Mouse (Mus musculus): ENCODE data around the gene Tmem131.
A peak's percentile ranks its signal among the peaks of the same experiment; 100 is the strongest.

Gene Tmem131

DNA sequence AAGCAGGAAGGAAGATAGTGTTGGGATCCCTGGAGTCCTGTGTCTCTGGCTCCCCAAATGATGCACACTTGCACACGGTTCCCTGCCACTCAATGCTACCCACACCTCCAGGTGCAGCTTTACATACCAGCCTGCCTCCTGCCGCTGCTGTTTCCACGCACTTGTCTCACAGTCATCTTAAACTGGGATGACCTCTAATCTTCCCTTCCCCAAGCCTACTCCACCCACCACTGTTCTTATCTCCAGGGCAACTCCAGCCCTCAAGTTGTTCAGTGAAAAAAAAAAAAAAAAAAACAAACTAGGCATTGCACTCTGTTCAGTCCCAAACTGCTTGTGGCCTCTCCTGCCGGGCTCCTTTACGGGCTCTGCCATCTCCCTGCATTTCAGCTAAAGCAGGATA lies at the start of gene Tmem131:
TSS of gene Tmem131 (minus strand) at position 14 of the 400 bp plus-strand sequence.
- no peak for DNase-seq

GRCm38 (mm10) chr1:36988561-36988960 lies 45.1 kb upstream of the Tmem131 start:
- DNase-seq, result no peak

DNA sequence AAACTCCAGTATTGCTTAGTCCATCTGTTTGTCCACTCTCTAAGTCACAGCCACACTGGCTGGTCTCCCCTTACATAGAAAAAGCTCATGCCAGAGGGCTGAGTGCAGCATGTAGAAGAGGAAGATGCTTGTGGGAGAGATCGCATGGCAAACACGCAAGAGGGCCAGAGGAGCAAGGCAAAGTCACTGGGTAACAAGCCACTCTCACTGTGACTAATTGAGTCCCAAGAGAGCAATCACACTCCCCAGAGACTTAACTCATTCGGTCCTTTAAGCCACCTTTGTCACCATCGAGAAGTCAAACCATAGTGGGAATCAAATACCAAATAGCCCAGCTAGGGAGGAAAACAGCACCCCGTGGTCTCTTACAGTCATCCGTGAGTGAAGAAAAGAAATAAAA lies 44.7 kb upstream of the Tmem131 start:
- no peak for DNase-seq

GRCm38 (mm10) chr1:36987172-36988148 lies 44.0 kb upstream of the Tmem131 start:
- no peak for DNase-seq

GRCm38 (mm10) chr1:36986396-36987160 lies 43.1 kb upstream of the Tmem131 start:
- no peak for DNase-seq

GRCm38 (mm10) chr1:36985896-36986295 lies 42.4 kb upstream of the Tmem131 start:
- DNase-seq, result no peak

DNA sequence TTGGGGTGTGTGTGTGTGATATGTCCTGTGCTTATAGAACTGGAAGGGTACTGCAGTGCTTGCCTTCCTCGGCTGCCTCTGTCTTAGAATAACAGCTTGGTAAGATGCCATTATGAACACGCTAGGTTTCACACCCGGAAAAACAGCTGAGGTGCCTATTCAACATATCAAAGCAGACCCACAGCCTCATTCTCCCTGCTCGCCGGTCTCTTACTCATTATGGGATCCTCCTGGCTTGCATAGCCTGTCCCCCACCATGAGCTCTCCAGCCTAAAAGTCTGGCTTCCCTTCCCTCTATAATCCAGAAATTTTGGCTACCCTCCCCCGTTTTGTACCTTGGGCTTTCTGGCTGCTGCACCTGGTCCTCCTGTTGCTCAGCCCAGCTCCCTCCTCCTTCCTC lies 40.9 kb upstream of the Tmem131 start:
- no peak for DNase-seq

DNA sequence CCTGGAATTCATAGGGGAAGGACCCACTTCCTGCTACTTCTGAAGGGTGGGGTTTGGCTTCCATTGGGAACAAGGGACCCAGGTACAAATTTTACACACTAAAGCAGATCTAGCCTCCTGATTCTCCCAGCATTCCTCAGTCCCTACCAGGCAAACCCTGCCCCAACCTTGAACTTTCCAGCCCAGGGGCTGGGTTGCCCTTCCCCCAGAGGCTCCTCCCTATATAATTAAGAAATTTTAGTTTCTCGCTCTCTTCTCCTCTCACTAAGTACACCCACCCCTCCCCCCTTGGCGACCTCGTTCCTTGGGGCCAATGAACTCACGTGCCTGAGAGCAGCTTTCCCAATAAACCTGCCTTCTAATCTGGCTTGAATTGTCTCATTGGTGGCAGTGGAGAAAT lies 40.3 kb upstream of the Tmem131 start:
- DNase-seq, result no peak

DNA sequence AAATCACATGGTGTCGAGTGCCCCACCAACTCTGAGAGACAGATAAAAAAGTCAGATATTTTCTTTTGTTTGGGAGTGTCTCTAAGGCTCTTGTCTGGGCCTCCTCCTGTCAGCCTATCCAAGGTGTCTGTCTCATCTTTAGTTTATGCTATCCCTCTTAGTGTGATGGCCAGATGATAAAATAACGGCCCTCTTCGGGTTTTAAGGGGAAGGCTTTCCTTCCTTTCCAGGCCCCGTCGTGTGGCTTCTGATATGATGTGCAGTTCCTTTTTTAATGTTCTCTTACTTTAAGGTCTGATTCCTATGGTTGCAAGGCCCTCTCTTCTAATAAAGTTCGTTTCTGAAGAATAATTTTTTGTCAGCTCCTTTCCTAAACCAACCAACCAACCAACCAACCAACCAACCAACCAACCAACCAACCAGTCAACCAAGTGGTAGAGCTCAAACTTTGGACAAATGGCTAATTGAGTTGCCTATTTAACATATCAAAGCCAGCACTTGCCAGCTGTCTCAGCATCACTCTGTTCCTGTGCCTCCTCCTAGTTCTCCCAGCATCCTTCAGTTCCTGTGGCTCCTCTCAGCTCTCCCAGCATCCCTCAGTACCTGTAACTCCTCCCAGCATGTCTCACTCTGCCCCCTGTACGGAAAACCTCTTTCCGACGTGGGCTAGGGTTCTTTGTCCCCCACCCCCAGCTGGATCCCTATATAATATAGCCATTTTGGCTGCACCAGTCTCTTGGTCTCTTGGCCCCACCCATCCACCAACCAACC lies 38.9 kb upstream of the Tmem131 start:
- no peak for DNase-seq

DNA sequence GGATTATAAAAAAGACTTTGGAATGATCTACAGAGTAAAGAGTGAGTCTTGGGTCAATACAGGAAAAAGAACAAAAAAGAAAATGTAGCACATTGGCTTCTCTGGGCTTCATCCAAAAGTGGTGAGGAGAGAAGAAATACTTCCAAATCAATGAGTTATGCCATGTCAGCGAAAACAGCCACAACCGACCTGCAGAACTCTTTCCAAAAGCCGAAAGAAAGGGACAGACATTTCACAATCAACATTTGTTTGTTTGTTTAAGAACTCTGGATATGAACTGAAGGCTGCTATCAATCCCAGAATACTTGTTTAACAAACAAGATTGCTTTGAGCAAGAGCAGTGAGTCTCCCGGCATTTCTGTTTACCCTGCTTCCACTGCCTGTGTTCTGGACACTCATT lies 33.3 kb upstream of the Tmem131 start:
- DNase-seq, result no peak

- no peak for DNase-seq
Observed at GRCm38 (mm10) chr1:36970918-36971617, 27.6 kb upstream of the Tmem131 start.

GRCm38 (mm10) chr1:36965831-36966230 lies 22.4 kb upstream of the Tmem131 start:
- DNase-seq, result no peak

GRCm38 (mm10) chr1:36962379-36963176 lies 19.1 kb upstream of the Tmem131 start:
- no peak for DNase-seq

DNA sequence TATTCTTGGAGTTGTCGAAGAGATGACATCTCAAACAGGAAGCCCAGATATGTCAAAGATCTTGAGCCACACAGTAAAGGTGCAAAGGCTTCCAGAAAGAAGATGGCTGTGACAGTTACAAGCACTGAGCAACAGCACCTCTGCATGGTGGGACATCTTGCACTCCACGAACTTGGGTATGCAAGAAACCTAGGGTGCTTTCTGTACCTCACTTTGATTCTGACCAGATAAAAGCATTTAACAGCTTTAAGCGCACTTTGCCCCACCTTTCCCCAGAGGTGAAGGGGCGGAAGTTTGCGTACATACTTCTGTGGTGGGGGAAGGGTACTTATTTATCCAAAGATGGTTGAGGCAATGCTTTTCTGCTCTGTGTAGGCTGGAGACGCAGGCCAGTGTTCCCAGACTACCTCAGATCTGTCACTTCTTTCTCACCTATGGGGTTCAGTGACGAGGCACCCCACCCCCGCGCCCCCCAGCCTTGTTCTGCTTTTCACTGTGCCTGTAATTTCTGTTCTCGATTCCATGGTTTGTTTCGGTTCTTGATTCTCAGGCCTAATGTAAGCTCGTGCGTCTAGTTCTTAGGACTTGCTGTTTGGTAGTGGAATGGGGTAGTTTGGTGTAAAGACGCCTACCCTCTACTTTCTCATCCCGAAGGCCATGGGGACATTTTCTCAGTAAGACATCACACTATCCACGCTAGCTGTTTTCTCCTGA lies 17.2 kb upstream of the Tmem131 start:
- DNase-seq, result no peak

DNA sequence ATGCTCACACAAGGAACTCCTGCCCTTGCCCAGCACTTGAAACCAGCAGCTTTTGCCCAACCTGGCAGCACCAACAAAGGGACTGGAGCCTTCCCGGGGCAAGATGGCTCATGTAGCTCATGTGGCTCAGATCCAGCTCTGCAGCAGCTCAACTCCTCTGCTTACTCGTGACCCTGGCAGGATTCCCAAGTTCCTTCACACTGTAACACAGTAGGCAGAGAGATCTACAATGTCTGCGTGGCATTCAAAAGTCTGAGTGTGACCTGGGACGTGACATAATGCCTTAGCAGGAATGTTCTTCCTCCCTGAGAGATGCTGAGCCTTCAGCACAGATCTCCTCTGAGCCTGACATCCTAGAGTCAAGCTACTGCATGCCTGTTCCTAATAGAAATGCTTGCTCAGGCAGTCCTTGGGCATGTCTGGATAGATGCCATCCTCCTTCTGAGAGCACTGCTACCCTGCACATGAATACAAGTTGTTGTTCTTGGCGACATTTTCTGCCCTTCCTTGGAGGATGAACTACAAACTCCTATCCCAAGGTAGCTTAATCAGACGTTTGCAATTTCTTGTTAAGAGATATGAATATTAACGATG lies 6.2 kb upstream of the Tmem131 start:
- peak; percentile 74 to 80 for DNase-seq

- no peak for DNase-seq
Observed at GRCm38 (mm10) chr1:36947448-36947847, 4.0 kb upstream of the Tmem131 start.

GRCm38 (mm10) chr1:36940381-36940762 lies 3.1 kb downstream of the Tmem131 start:
- no peak for DNase-seq

GRCm38 (mm10) chr1:36939506-36940380 lies 3.7 kb downstream of the Tmem131 start:
- DNase-seq, result peak; percentile 93 to 97

GRCm38 (mm10) chr1:36938801-36939286 lies 4.6 kb downstream of the Tmem131 start:
- DNase-seq, result peak; percentile 39 to 67

All from kidney, postnatal 25 days (tissue).